Mouse (Mus musculus): ENCODE data around the gene Prps2.
"Not testable (repeated sequence)": the region's sequence is repeated elsewhere in the genome, so short reads cannot be mapped to it uniquely, and the experiment has no call there.

The Prps2 gene

DNA sequence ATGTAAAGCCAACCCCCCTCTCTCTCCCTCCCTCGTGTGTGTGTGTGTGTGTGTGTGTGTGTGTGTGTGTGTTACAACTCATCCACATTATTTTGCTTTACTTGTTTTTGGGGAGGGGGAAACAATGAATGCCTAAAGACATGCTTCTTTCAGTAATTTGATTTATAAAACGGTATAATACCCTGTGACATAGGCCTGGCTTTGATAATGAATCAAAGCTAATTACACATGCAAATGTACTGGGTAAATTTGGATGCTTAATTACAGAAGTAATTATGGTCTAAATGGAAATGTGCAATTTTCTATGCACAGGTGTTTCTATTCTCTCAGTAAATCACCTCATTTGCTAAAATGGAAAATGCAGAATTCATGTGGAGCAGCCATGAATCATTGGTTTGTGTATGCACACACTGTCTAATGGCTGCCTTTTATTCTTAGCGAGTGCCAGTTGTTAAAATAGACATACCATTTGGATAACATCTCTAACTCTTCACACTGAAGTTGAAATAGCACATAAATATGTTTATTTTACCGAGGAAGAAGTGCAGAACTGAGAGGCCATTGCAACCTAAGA lies 61.2 kb downstream of the Prps2 start:
- DNase-seq: no peak

DNA sequence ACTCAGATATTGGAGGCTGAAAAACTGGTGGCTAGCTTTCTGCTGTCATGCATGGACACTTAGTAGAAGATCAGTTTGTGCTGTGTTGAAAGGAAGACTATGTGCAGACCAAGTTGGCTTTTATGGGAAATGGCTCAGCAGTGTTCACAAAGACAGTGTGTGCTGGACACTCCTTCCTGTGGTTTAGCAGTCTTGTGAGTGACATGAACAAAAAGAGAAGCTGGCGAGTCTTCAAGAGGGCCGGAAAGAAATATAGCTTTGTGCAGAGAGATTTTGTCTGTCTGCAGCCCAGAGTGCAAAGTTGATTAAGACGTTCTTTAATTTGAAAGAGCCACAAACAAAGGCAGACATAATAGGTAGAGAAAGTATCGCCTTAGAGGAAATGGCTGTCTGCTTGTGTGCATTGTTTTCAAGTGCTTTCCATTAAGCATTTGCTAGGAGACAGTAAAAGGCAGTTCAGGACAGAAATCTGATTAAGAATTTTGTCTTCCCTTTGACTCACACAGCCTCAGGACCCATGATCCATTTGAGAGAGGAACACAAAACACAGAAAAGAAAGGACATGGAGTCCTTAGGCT lies 63.6 kb downstream of the Prps2 start:
- no peak for DNase-seq

DNA sequence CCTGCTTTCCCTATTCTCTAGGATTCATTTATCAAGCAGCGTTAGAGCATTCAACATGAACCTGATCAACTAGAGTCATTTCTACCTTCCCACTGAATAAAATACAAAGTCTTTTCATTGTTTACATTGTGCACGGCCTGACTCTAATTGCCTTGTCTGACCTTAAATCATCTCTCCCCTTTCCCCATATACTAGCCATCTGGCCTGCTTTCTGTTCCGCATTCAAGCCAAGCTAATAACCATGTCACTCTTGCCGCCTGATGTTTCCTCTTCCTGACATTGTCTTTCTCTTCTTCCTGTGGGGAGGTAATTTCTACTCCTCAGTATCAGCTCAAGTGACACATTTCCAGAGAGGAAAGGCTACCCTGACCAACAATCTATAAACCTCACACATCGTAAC lies 66.8 kb downstream of the Prps2 start:
- no peak for DNase-seq

DNA sequence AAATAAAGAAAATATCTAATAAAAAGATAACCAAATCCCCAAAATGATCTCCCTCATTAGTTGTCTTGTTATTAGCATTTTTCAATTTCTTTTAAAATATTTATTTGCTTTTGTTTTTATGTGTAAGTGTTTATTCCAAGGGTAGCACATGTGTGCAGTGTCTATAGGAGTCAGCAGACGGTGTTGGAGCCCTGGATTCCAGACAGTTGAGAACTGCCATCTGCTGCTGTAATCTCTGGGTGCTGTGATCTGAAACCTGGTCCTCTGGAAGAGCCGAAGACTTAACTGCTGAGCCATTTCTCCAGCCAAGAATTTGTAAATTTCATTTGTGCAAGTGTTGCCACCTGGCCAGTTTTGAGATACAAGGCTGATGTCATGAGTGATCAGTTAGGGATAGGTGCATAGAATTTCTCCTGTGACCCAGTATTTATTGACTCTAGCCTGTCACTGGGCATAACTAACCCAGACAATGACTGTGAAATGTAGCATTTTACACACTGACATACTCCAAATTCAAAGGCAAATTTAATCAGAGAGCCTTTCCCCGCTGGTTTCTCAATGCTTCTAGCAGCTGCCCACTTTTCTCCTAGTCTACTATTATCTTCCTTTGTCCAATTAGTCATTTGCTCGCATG lies 67.3 kb downstream of the Prps2 start:
- no peak for DNase-seq

DNA sequence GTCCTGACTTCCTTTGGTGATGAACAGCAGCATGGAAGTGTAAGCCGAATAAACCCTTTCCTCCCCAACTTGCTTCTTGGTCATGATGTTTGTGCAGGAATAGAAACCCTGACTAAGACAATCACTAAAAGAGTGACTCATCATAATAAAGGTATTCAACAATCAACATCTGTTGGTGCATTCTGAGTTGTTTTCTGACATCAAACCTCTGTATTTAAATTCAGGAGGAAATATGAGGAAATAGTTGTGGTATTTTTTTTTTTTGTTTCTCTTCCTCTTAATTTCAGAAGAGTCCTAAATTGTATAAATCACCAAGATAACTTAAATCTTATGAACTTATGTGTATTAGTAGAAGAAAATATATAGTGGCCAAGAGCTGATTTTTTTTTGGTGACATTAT lies 80.5 kb downstream of the Prps2 start:
- DNase-seq: not testable (repeated sequence)
